Mouse (Mus musculus): Measurements from ENCODE around the gene Itpripl1. TPM values are rescaled to one million over a fixed set of nuclear protein-coding genes. Genes with fewer than 3 reads are reported as not detected.

The Itpripl1 gene
- 1 to 10 TPM; 6.5 to 8.0 TPM for polyA plus RNA-seq (2017; shearing (Covaris generic))

DNA sequence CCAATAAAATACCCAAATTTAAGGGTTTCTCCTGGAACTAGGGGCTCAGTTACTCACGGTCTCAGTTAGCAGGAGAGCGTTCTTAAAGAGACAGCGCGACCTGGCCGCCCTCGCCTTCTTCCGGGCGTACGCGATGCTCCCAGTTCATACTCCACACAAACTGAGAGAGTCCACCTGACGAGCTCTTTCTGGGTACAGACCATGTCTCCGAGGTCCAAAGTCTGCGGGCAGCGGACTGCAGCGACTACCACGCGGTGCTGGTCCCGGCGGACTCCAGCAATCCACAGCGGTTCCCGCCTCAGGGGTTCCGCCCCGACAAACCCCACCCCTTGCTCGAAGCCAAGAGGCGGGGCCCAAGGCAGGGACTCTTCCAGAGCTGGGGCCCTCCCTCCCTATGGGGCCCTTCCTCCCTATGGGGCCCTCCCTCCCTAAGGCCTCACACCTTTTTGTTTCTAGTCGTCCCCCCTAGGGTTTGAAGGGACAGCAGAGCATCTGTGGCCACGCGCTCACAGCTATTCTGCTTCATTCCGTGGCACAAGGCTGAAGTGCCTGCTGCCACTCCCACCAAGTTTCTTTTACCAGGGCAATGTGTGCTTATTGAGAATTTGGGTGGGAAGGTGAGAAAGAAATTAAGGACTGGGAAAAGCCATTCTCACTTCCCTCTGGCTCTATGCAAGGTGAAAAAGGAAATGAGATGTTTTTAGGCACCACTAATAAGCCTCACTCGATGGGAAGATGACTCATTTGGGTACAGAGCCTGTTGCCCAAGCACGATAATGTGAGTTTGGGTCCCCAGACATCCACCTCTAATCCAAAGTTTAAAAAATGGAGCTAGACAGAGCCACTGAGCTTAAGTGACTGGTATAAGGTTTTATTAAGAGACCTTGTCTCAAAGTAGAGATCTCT, at the start of gene Itpripl1:
Gene Itpripl1 (minus strand): TSS at position 285 of the 906 bp plus-strand sequence.

DNA sequence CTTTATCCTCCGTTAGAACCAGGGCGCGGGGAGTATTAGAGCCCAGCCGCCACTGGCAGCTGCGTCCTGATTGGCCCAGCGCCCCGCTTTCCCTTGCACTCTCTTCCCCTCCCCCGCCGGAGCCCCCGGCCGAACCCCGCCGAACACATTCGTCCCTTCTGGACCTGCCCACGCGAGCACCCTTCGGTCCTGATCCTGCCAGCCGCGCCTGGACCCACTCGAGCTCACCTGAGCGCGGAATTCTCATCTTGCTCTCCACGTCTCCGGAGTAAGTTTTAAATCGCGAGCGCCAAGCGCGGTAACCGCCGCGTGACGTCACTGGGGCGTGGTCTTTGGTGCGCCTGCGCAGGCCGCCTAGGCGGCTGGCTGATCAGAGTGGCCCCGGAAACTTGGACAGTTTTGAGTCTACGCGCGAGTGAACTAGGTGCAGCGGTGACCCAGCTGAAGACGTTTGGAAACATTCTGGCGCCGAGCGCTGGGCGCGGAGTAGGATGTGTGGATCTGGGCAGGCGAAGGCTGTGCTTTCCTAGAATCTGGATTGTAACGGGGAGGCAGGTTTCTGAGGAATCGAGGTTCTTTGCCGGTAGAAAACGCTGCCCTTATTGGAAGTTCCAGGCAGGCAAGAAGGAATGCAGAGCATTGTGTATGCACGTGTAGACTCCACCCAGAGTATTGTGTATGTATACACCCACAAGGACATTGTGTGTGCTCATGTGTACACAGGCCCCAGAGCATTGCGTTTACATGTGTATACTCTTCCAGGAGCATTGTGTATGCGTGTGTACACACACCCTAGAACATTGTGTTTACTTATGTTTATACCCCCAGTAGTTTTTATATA, 9.4 kb downstream of the Itpripl1 start, which contains the start of gene Ncaph:
Gene Ncaph (minus strand): TSS at position 334 of the 841 bp plus-strand sequence.

Other genes starting within 250 kb of the Itpripl1 start
- 10 to 100 TPM; 50.3 to 52.6 TPM for gene Sppl2a, start 210.2 kb downstream of the Itpripl1 start, polyA plus RNA-seq (2017; shearing (Covaris generic))
- 10 to 100 TPM; 12.2 to 13.8 TPM for gene Ap4e1, start 134.7 kb downstream of the Itpripl1 start, polyA plus RNA-seq (2017; shearing (Covaris generic))
- 10 to 100 TPM; 64.9 to 70.1 TPM for gene Blvra, start 72.8 kb downstream of the Itpripl1 start, polyA plus RNA-seq (2017; shearing (Covaris generic))
- gene Ncaph, start 9.5 kb downstream of the Itpripl1 start, polyA plus RNA-seq (2017; shearing (Covaris generic)), result 1 to 10 TPM; 3.2 to 5.9 TPM
- gene 1810024B03Rik, start 64.8 kb upstream of the Itpripl1 start, polyA plus RNA-seq (2017; shearing (Covaris generic)), result under 1 TPM; 0.55 to 0.87 TPM
- gene Snrnp200, start 64.9 kb upstream of the Itpripl1 start, polyA plus RNA-seq (2017; shearing (Covaris generic)), result 100 to 1,000 TPM in 1 of 2 experiments, 10 to 100 TPM in 1; 80.8 to 109 TPM
- gene Ciao1, start 104.4 kb upstream of the Itpripl1 start, polyA plus RNA-seq (2017; shearing (Covaris generic)), result 10 to 100 TPM; 81.0 to 88.4 TPM
- 10 to 100 TPM; 35.5 to 45.5 TPM for gene Tmem127, start 104.5 kb upstream of the Itpripl1 start, polyA plus RNA-seq (2017; shearing (Covaris generic))
- 100 to 1,000 TPM in 1 of 2 experiments, 10 to 100 TPM in 1; 77.2 to 103 TPM for gene Stard7, start 126.8 kb upstream of the Itpripl1 start, polyA plus RNA-seq (2017; shearing (Covaris generic))
- gene Dusp2, start 192.7 kb upstream of the Itpripl1 start, polyA plus RNA-seq (2017; shearing (Covaris generic)), result 100 to 1,000 TPM; 344 to 424 TPM
- 1 to 10 TPM in 1 of 2 experiments, under 1 TPM in 1; 0.11 to 1.0 TPM for gene Astl, start 195.2 kb upstream of the Itpripl1 start, polyA plus RNA-seq (2017; shearing (Covaris generic))
- 1 to 10 TPM in 1 of 2 experiments, under 1 TPM in 1; 0.40 to 1.7 TPM for gene Adra2b, start 219.8 kb upstream of the Itpripl1 start, polyA plus RNA-seq (2017; shearing (Covaris generic))